Mouse (Mus musculus) bone marrow, adult 2 months (tissue): ENCODE data around the gene Glis3.

Experiments used
- CTCF ChIP-seq: fragments of 200-500 bp; IDR thresholded peaks from 2 replicates; pipeline ENCODE4 v1.5.1; 2011; ENCODE audit warnings: low read length, control low read depth; ENCODE audit not compliant: control insufficient read depth, insufficient read depth
- POLR2A ChIP-seq: fragments of 200-500 bp; IDR thresholded peaks from 2 replicates; pipeline ENCODE4 v1.6.1; 2011; ENCODE audit warnings: low read depth, mild to moderate bottlenecking, control low read depth, low read length, borderline replicate concordance; ENCODE audit not compliant: control insufficient read depth

- TF ChIP-seq CTCF (no peak), POLR2A (no peak)
Measured at GRCm38 (mm10) chr19:28685484-28685883, 5.6 kb upstream of the Glis3 start.
